ENCODE assay signal across 17 mouse cellular contexts in the genomic region with DNA sequence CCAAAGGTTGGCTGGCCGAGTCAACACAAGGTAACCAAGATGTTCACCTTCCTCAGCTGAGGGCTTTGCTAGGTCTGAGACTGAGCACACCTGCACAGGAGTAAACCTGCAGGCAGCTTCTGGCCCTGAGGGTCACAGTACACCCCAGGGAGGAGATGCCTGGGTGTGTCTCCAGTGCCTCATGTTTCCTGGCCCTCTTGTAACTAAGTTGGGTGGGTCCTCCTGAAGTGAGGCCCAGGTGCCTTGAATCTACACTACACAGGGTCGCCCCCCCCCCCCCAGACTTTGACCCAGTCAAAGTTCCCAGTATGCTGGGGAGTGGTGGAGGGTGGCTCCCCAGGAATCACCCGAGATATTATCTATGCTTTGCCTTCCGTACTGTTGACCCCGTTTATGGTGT. TPM values are rescaled to one million over a fixed set of nuclear protein-coding genes. Genes with fewer than 3 reads are reported as not detected.
DNase-seq lines count a peak whose midpoint lies in the region; ATAC-seq and TF ChIP-seq lines count a peak whose summit lies in the region.
"Had no signal": no experiment of that assay in that cellular context is flagged by ENCODE, and none has a peak within 500 bp of the region (broad histone marks: within the 10 kb centered on the region; RNA-seq: fewer than 3 reads in every experiment).

No protein-coding gene starts in this region.

- no peak for TF ChIP-seq POLR2A in bone marrow macrophage, adult 2 months (IDR thresholded peaks at IDR 0.05; ENCODE audit: borderline replicate concordance, low read depth, low read length)

- H3K27me3 ChIP-seq in stomach, postnatal 0 days (ENCODE audit: control insufficient read depth, insufficient read depth, low read length), result no peaks in the 10 kb centered on the region
- H3K27me3 ChIP-seq: hindbrain, embryonic 15.5 days; limb, embryonic 15.5 days; midbrain, embryonic 12.5 days had no signal

- no peak for ATAC-seq in stomach, postnatal 0 days (ENCODE audit: low FRiP score, low TSS enrichment)
- no peak for ATAC-seq in erythroid progenitor cell, adult 5-6 weeks (replicated peaks; ENCODE audit: low FRiP score, poor library complexity, severe bottlenecking)
- ATAC-seq: CD4-positive, CD25-positive, alpha-beta regulatory T cell, adult 4 months; forebrain, postnatal 0 days had no signal

- H3K9me3 ChIP-seq in stomach, postnatal 0 days (ENCODE audit: control insufficient read depth, low read length), result no peaks in the 10 kb centered on the region
- H3K9me3 ChIP-seq: hindbrain, embryonic 15.5 days; limb, embryonic 15.5 days; midbrain, embryonic 12.5 days had no signal

- peak overlapping the region; percentile 72; the same call in 1 of the 2 replicates for H3K27ac ChIP-seq in layer of hippocampus, adult 2 months
- H3K27ac ChIP-seq in bone marrow macrophage, adult 2 months (ENCODE audit: insufficient read depth, low read depth, low read length), result peak overlapping the region; percentile 81
- no peak overlapping the region for H3K27ac ChIP-seq in stomach, postnatal 0 days (replicated peaks)
- H3K27ac ChIP-seq: hindbrain, embryonic 15.5 days; limb, embryonic 15.5 days; midbrain, embryonic 12.5 days had no signal

- no peak for TF ChIP-seq EP300 in stomach, postnatal 0 days (optimal IDR thresholded peaks at IDR 0.05)

- WGBS in large intestine, adult 2 months, result 33% methylated on average over 5 of the region's 5 CpGs
- WGBS in stomach, postnatal 0 days, result 52% methylated on average over 5 of the region's 5 CpGs

- DNase-seq in layer of hippocampus, adult 2 months (ENCODE audit: low spot score in 2 of 2), result no peak
- DNase-seq in layer of hippocampus, adult 11-12 months (ENCODE audit: low spot score), result no peak
- DNase-seq in large intestine, adult 2 months (ENCODE audit: low read depth, low spot score), result peak; percentile 57
- DNase-seq in stomach, postnatal 0 days (ENCODE audit: low spot score), result peak; percentile 33
- no peak for DNase-seq in natural killer cell, adult 2 months (ENCODE audit: low spot score in 2 of 2)
- DNase-seq: cerebellum, adult 8-10 months; forebrain, postnatal 0 days; kidney, adult 11 months; kidney, postnatal 4 days; left cerebral cortex, postnatal 4 days; thymus, adult 2 months had no signal

- H3K4me1 ChIP-seq in bone marrow macrophage, adult 2 months (ENCODE audit: control insufficient read depth, insufficient read depth, low read length), result peaks cover 32% of the 10 kb centered on the region
- no peaks in the 10 kb centered on the region for H3K4me1 ChIP-seq in stomach, postnatal 0 days (replicated peaks; ENCODE audit: control insufficient read depth, insufficient read depth)
- H3K4me1 ChIP-seq: midbrain, embryonic 12.5 days had no signal

- no peak for TF ChIP-seq CTCF in layer of hippocampus, adult 2 months (conservative IDR thresholded peaks at IDR 0.05)
- no peak for TF ChIP-seq CTCF in bone marrow macrophage, adult 2 months (IDR thresholded peaks at IDR 0.05; ENCODE audit: low read depth, low read length)
- no peak for TF ChIP-seq CTCF in stomach, postnatal 0 days (IDR thresholded peaks at IDR 0.05; ENCODE audit: low read depth)

- H3K4me2 ChIP-seq in stomach, postnatal 0 days (replicated peaks; ENCODE audit: low read depth), result no peak overlapping the region
- H3K4me2 ChIP-seq: hindbrain, embryonic 15.5 days; limb, embryonic 15.5 days; midbrain, embryonic 12.5 days had no signal

- peaks cover under 1% of the 10 kb centered on the region; the same call in 1 of the 2 replicates for H3K36me3 ChIP-seq in stomach, postnatal 0 days (ENCODE audit: control insufficient read depth, insufficient read depth, low read length)
- H3K36me3 ChIP-seq: hindbrain, embryonic 15.5 days had no signal

- H3K4me3 ChIP-seq in layer of hippocampus, adult 2 months, result no peak overlapping the region
- no peak overlapping the region for H3K4me3 ChIP-seq in bone marrow macrophage, adult 2 months (ENCODE audit: insufficient read depth, low read length)
- H3K4me3 ChIP-seq in stomach, postnatal 0 days (ENCODE audit: low read depth, low read length), result no peak overlapping the region
- H3K4me3 ChIP-seq: hindbrain, embryonic 15.5 days; limb, embryonic 15.5 days; midbrain, embryonic 12.5 days had no signal

- no peak overlapping the region for H3K9ac ChIP-seq in stomach, postnatal 0 days (ENCODE audit: low read length)
- H3K9ac ChIP-seq: forebrain, postnatal 0 days; hindbrain, embryonic 15.5 days; limb, embryonic 15.5 days; midbrain, embryonic 12.5 days had no signal

RNA-seq across cellular contexts. Expression of a gene that starts 27.1 kb away (rescaled TPM):
- total RNA-seq in layer of hippocampus, adult 2 months (2021), result 10 to 100 TPM; 28.0 to 32.8 TPM
- polyA plus RNA-seq in bone marrow macrophage, adult 2 months (2012; ENCODE audit: insufficient read depth, insufficient read length, missing spikeins), result 42.6 and 43.2 TPM in 2 replicates
- polyA plus RNA-seq in large intestine, adult 2 months (2012; rRNA removed), result 9.2 and 14.2 TPM in 2 replicates
- 27.9 and 29.7 TPM in 2 replicates for polyA plus RNA-seq in stomach, postnatal 0 days (2015; fragmentation: Nextera tagmentation; extraction: Ambion mirVana)
- 41.1 and 56.6 TPM in 2 replicates for total RNA-seq in erythroid progenitor cell, adult 5-6 weeks (2015; ENCODE audit: low replicate concordance)
- total RNA-seq in erythroid progenitor cell, adult 5-6 weeks (2017; ENCODE audit: low replicate concordance), result 55.4 and 81.1 TPM in 2 replicates

Comparison
In these comparisons a context has a peak if more than half of its experiments do, and no peak if none do; other contexts are left out.
1. DNase-seq: peak in large intestine, adult 2 months (single experiment) and stomach, postnatal 0 days (single experiment); none in layer of hippocampus, adult 2 months (0 of 2), layer of hippocampus, adult 11-12 months (single experiment) and natural killer cell, adult 2 months (0 of 2).